Mouse (Mus musculus): ENCODE results near the gene Pbx1.

- TF ChIP-seq CTCF (IDR thresholded peaks at IDR 0.05; ENCODE audit: control insufficient read depth, insufficient read depth, low read length) (no peak), POLR2A (IDR thresholded peaks at IDR 0.05; ENCODE audit: borderline replicate concordance, control insufficient read depth, low read depth, low read length) (no peak)
Observed at GRCm38 (mm10) chr1:168088680-168089079, 343.4 kb downstream of the Pbx1 start.
